Mouse (Mus musculus) myocyte (in vitro differentiated cells): ENCODE data around the gene Fgf9.

Source experiments
- E2F4 ChIP-seq: IDR thresholded peaks from one replicate; pipeline ENCODE4 v1.6.1; 2011; ENCODE audit warnings: mild to moderate bottlenecking, control low read depth, moderate library complexity; ENCODE audit not compliant: insufficient read depth
- MAX ChIP-seq: IDR thresholded peaks from one replicate; pipeline ENCODE4 v1.6.1; 2011; ENCODE audit warnings: low read depth, mild to moderate bottlenecking, control low read depth
- MYOG ChIP-seq, 3 experiments: IDR thresholded peaks; one replicate each; pipeline ENCODE4 v1.6.1; 2011; ENCODE audit warnings: control low read depth in 2 of 3, low read depth in 2 of 3, mild to moderate bottlenecking in 2 of 3; ENCODE audit not compliant: insufficient read length in 2 of 3, control insufficient read depth in 1 of 3, insufficient read depth in 1 of 3
- POLR2A ChIP-seq: IDR thresholded peaks from one replicate; pipeline ENCODE4 v1.6.1; 2011; ENCODE audit warnings: low read depth, mild to moderate bottlenecking, control low read depth, moderate library complexity; ENCODE audit not compliant: insufficient read length
- POLR2AphosphoS2 ChIP-seq: IDR thresholded peaks from one replicate; pipeline ENCODE4 v1.6.1; 2011; ENCODE audit warnings: low read depth, control low read depth; ENCODE audit not compliant: insufficient read length
- REST ChIP-seq: IDR thresholded peaks from one replicate; pipeline ENCODE4 v1.6.1; 2011; ENCODE audit warnings: mild to moderate bottlenecking, control low read depth, moderate library complexity; ENCODE audit not compliant: insufficient read depth, insufficient read length
- TCF12 ChIP-seq: IDR thresholded peaks from one replicate; pipeline ENCODE4 v1.6.1; 2011; ENCODE audit warnings: mild to moderate bottlenecking, control low read depth; ENCODE audit not compliant: poor library complexity, insufficient read depth, severe bottlenecking
- TCF3 ChIP-seq: IDR thresholded peaks from one replicate; pipeline ENCODE4 v1.6.1; 2011; ENCODE audit warnings: low read depth, control low read depth; ENCODE audit not compliant: insufficient read length
- USF1 ChIP-seq: IDR thresholded peaks from one replicate; pipeline ENCODE4 v1.6.1; 2011; ENCODE audit warnings: low read depth, mild to moderate bottlenecking, control low read depth, moderate library complexity

GRCm38 (mm10) chr14:58071120-58071641, 834 bp downstream of the Fgf9 start:
- peak; percentile 57 for TF ChIP-seq POLR2A
- TF ChIP-seq MAX, result no peak
- no peak for TF ChIP-seq MYOG (IDR thresholded peaks at IDR 0.05; ENCODE audit: control insufficient read depth in 1 of 3, insufficient read depth in 1 of 3, insufficient read length in 2 of 3, low read depth in 2 of 3)
- no peak for TF ChIP-seq REST
- no peak for TF ChIP-seq POLR2AphosphoS2
- no peak for TF ChIP-seq E2F4
- TF ChIP-seq TCF12, result no peak
- no peak for TF ChIP-seq USF1
- TF ChIP-seq TCF3, result no peak
